Mouse (Mus musculus): Measurements from ENCODE around the gene Plagl1.

- TF ChIP-seq CTCF (IDR thresholded peaks at IDR 0.05; ENCODE audit: borderline replicate concordance, control insufficient read depth, extremely low read depth, insufficient read depth, low read length, poor library complexity), result no peak
- no peak for TF ChIP-seq POLR2A (IDR thresholded peaks at IDR 0.05; ENCODE audit: control insufficient read depth, extremely low read depth, insufficient read depth, low read length, poor library complexity)
These were observed 3.4 kb upstream of the Plagl1 start for GRCm38 (mm10) chr10:13056863-13057381.
